Mouse (Mus musculus) CH12.LX (cell line): ENCODE results near the gene Gm13288.

Source experiments
- CTCF ChIP-seq, 2 experiments: IDR thresholded peaks in 1 of 2; conservative IDR thresholded peaks in 1 of 2; 2 replicates each; pipeline ENCODE4 v1.5.1; 2011 to 2012; ENCODE audit warnings: low read depth in 2 of 2, low read length in 2 of 2, improper control_type of control experiment in 1 of 2, inconsistent platforms in 1 of 2, mild to moderate bottlenecking in 1 of 2, moderate library complexity in 1 of 2
- MAX ChIP-seq: IDR thresholded peaks from 2 replicates; pipeline ENCODE4 v1.6.1; 2011; ENCODE audit warnings: low read length, improper control_type of control experiment

- TF ChIP-seq MAX (no peak), CTCF (conservative IDR thresholded peaks at IDR 0.05 in 1 of 2, IDR thresholded peaks at IDR 0.05 in 1 of 2; ENCODE audit: low read depth in 2 of 2, low read length in 2 of 2) (no peak)
Observed at GRCm38 (mm10) chr4:88840058-88840457, 34.7 kb downstream of the Gm13288 start.
